Mouse (Mus musculus) CH12.LX (cell line): ENCODE data around the gene Hyal5. TPM values are rescaled to one million over a fixed set of nuclear protein-coding genes. Genes with fewer than 3 reads are reported as not detected.

Source experiments
- DNase-seq: peaks from one replicate; pipeline ENCODE4 v3.0.0-alpha.2; 2013; ENCODE audit errors: extremely low read depth
- H3K27ac ChIP-seq: 2 replicates; pipeline ENCODE4 v1.5.1; 2012; ENCODE audit warnings: low read depth, mild to moderate bottlenecking, control low read depth, moderate library complexity; ENCODE audit not compliant: insufficient read depth
- H3K27me3 ChIP-seq: replicated peaks from 2 replicates; pipeline ENCODE3; 2012; ENCODE audit warnings: inconsistent platforms
- H3K36me3 ChIP-seq, 2 experiments: replicated peaks in 1 of 2; 2 replicates each; pipeline versions ENCODE3 to v1.6.1; 2012; ENCODE audit warnings: inconsistent platforms in 1 of 2, low read length in 1 of 2, mild to moderate bottlenecking in 1 of 2, mixed read lengths in 1 of 2, moderate library complexity in 1 of 2; ENCODE audit not compliant: control insufficient read depth in 1 of 2, insufficient read depth in 1 of 2
- H3K4me1 ChIP-seq, 2 experiments: 2 replicates each; pipeline ENCODE4 v1.6.1; 2012; ENCODE audit warnings: inconsistent platforms in 1 of 2, moderate library complexity in 1 of 2; ENCODE audit not compliant: insufficient read depth in 2 of 2, control insufficient read depth in 1 of 2
- H3K4me2 ChIP-seq: 2 replicates; pipeline ENCODE4 v1.6.1; 2012; ENCODE audit warnings: low read depth, mild to moderate bottlenecking, control low read depth; ENCODE audit not compliant: poor library complexity, insufficient read depth, severe bottlenecking
- H3K4me3 ChIP-seq, 3 experiments: fragments of 150-350 bp in 1 of 3; sonication (generic) in 1 of 3; replicated peaks in 1 of 3; 2 replicates each; pipeline versions ENCODE3 to v1.5.1; 2011 to 2012; ENCODE audit warnings: low read depth in 2 of 3, low read length in 2 of 3, mild to moderate bottlenecking in 2 of 3, moderate library complexity in 2 of 3, control low read depth in 1 of 3, improper control_type of control experiment in 1 of 3, inconsistent platforms in 1 of 3, mixed read lengths in 1 of 3; ENCODE audit not compliant: poor library complexity in 1 of 3
- H3K79me2 ChIP-seq: replicated peaks from 2 replicates; pipeline ENCODE4 v1.6.1; 2012; ENCODE audit warnings: mild to moderate bottlenecking, moderate library complexity; ENCODE audit not compliant: control insufficient read depth, poor library complexity, insufficient read depth, severe bottlenecking; ENCODE audit errors: extremely low read depth
- H3K9ac ChIP-seq: 2 replicates; pipeline ENCODE4 v1.6.1; 2012; ENCODE audit warnings: low read depth, mild to moderate bottlenecking, control low read depth, moderate library complexity; ENCODE audit not compliant: insufficient read depth
- H3K9me3 ChIP-seq: replicated peaks from 2 replicates; pipeline ENCODE3; 2012; ENCODE audit warnings: low read length, inconsistent platforms, mixed read lengths
- KAT2A ChIP-seq: IDR thresholded peaks from 2 replicates; pipeline ENCODE4 v1.6.1; 2012; ENCODE audit warnings: low read length, improper control_type of control experiment, inconsistent platforms; ENCODE audit not compliant: insufficient replicate concordance
- MAZ ChIP-seq: IDR thresholded peaks from 2 replicates; pipeline ENCODE4 v1.6.1; 2012; ENCODE audit warnings: low read depth, mild to moderate bottlenecking, inconsistent platforms, low read length, improper control_type of control experiment, moderate library complexity
- MYC ChIP-seq: IDR thresholded peaks from 2 replicates; pipeline ENCODE4 v1.6.1; 2011; ENCODE audit warnings: low read depth, mild to moderate bottlenecking, improper control_type of control experiment, low read length
- NELFE ChIP-seq: IDR thresholded peaks from 2 replicates; pipeline ENCODE4 v1.6.1; 2011; ENCODE audit warnings: low read depth, low read length, improper control_type of control experiment
- NRF1 ChIP-seq: IDR thresholded peaks from 2 replicates; pipeline ENCODE4 v1.6.1; 2014; ENCODE audit warnings: low read depth, mild to moderate bottlenecking, inconsistent platforms, low read length, improper control_type of control experiment, moderate library complexity
- TBP ChIP-seq: conservative IDR thresholded peaks from 2 replicates; pipeline ENCODE4 v1.6.1; 2011; ENCODE audit warnings: low read depth, low read length, improper control_type of control experiment
- UBTF ChIP-seq: IDR thresholded peaks from 2 replicates; pipeline ENCODE4 v1.6.1; 2012; ENCODE audit warnings: low read depth, mild to moderate bottlenecking, inconsistent platforms, low read length, improper control_type of control experiment, moderate library complexity
- ZMIZ1 ChIP-seq: IDR thresholded peaks from 2 replicates; pipeline ENCODE4 v1.6.1; 2012; ENCODE audit warnings: low read depth, mild to moderate bottlenecking, inconsistent platforms, low read length, improper control_type of control experiment
- dilution Hi-C: fragments of 300-500 bp; cut with MboI; formaldehyde crosslinking; loops from 2 replicates; pipeline ENCODE4 v1.14.3; 2020; ENCODE audit warnings: low sequenced_read_pairs; ENCODE audit not compliant: extremely low pct_unique_long_range_greater_than_20kb, extremely low pct_ligation_motif_present
- in situ Hi-C: fragments of 300-500 bp; cut with MboI; formaldehyde crosslinking; loops from 3 replicates; pipeline ENCODE4 v1.14.3; 2019; ENCODE audit warnings: low sequenced_read_pairs, low pct_ligation_motif_present, low pct_unique_long_range_greater_than_20kb, mixed read lengths
- polyA plus RNA-seq: library from polyadenylated mRNA; unstranded; fragments of >175 nt; gene quantifications from 2 replicates; pipeline ENCODE4 v1.2.1, GENCODE M21; 2012; ENCODE audit warnings: low read depth; ENCODE audit not compliant: insufficient read length
- total RNA-seq, 2 experiments: library from RNA; depleted of rRNA; stranded (reverse); fragments of 300-350 nt in 1 of 2; fragments of >200 nt in 1 of 2; gene quantifications; 2 replicates each; pipeline ENCODE4 v1.2.3; 2012 to 2014

Gene Hyal5
- total and polyA plus RNA-seq, 3 experiments: not detected

DNA sequence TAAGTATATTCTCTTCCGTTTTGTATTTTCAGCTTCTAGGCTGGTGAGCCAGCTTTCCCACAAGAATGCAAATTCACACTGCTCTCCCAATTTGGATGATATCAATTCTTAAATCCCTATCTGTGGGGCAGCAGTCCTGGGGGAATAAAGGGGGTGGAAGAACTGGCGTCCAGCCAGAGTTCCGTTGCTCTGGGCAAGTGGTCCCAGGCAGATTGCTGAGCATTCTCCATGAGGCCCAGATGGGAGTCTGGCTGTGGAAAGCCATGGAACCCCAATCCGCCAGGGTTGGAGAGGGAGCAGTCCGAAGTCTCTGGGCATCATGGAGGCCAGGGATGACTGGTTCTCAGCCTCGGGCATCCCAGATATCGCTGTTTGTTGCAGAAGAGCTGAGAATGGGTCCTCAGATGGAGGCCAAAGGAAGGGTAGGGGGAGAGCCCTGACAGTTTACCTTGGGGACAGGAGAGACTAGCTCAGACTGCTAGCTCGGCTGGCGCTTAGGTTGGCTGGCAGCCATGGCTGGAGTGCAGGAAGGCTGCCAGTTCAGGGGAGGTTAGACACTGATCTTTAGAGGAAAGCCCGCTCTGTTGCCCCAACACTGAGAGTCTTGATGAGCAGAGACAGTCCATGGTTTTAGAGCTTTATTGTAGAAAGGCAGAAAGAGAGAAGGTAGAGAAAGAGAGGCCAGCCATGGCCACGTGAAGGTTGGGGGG lies 67.4 kb downstream of the Hyal5 start:
- Histone ChIP-seq H3K4me1 (no peaks in the 10 kb centered on the region), H3K36me3 (no peaks in the 10 kb centered on the region), H3K4me2 (no peak overlapping the region), H3K4me3 (no peak overlapping the region), H3K9me3 (no peaks in the 10 kb centered on the region), H3K79me2 (no peaks in the 10 kb centered on the region), H3K27me3 (no peaks in the 10 kb centered on the region), H3K9ac (no peak overlapping the region), H3K27ac (no peak overlapping the region)
- TF ChIP-seq MAZ (no peak), ZMIZ1 (no peak), NRF1 (no peak), MYC (no peak), NELFE (no peak), UBTF (no peak), TBP (no peak), KAT2A (no peak)
- dilution Hi-C loops (no loop called here), in situ Hi-C loops (no loop called here)
- no peak for DNase-seq

Other genes starting within 250 kb of the Hyal5 start
- gene Wasl, start 193.0 kb upstream of the Hyal5 start, total RNA-seq (2012; rRNA removed): 3.9 and 5.6 TPM in 2 replicates
- 7.6 and 7.8 TPM in 2 replicates for gene Wasl, start 193.0 kb upstream of the Hyal5 start, total RNA-seq (2014; rRNA removed)
- gene Wasl, start 193.0 kb upstream of the Hyal5 start, polyA plus RNA-seq: 7.4 and 8.4 TPM in 2 replicates
- not detected in 2 replicates for gene Hyal6, start 124.8 kb upstream of the Hyal5 start, total RNA-seq (2012; rRNA removed)
- gene Hyal6, start 124.8 kb upstream of the Hyal5 start, total RNA-seq (2014; rRNA removed): not detected in 2 replicates
- not detected in 2 replicates for gene Hyal6, start 124.8 kb upstream of the Hyal5 start, polyA plus RNA-seq
- gene Hyal4, start 109.7 kb upstream of the Hyal5 start, total RNA-seq (2012; rRNA removed): not detected in 2 replicates
- gene Hyal4, start 109.7 kb upstream of the Hyal5 start, total RNA-seq (2014; rRNA removed): not detected in 2 replicates
- gene Hyal4, start 109.7 kb upstream of the Hyal5 start, polyA plus RNA-seq: not detected in 2 replicates
- not detected in 2 replicates for gene Spam1, start 66.8 kb upstream of the Hyal5 start, total RNA-seq (2012; rRNA removed)
- not detected in 2 replicates for gene Spam1, start 66.8 kb upstream of the Hyal5 start, total RNA-seq (2014; rRNA removed)
- not detected in 2 replicates for gene Spam1, start 66.8 kb upstream of the Hyal5 start, polyA plus RNA-seq
- gene Tmem229a, start 98.3 kb downstream of the Hyal5 start, total RNA-seq (2012; rRNA removed): not detected in 2 replicates
- gene Tmem229a, start 98.3 kb downstream of the Hyal5 start, total RNA-seq (2014; rRNA removed): not detected in 2 replicates
- not detected in 2 replicates for gene Tmem229a, start 98.3 kb downstream of the Hyal5 start, polyA plus RNA-seq